Mouse (Mus musculus) midbrain, embryonic 15.5 days (tissue): ENCODE results near the gene Mrtfa. TPM values are rescaled to one million over a fixed set of nuclear protein-coding genes. Genes with fewer than 3 reads are reported as not detected.

Source experiments
- ATAC-seq: fragments of 200-750 bp; cut with Nextera tagmentation; replicated peaks from 2 replicates; pipeline ENCODE4 v1.8.0; 2017; ENCODE audit warnings: moderate TSS enrichment
- H3K27ac ChIP-seq: fragments of 300-500 bp; sonication (generic); 2 replicates; pipeline ENCODE4 v1.5.1; 2015; ENCODE audit warnings: mild to moderate bottlenecking, inconsistent platforms
- H3K27me3 ChIP-seq: fragments of 300-500 bp; sonication (generic); replicated peaks from 2 replicates; pipeline ENCODE4 v1.6.1; 2015; ENCODE audit warnings: inconsistent platforms
- H3K36me3 ChIP-seq: fragments of 300-500 bp; sonication (generic); replicated peaks from 2 replicates; pipeline ENCODE4 v1.6.1; 2015; ENCODE audit warnings: inconsistent platforms
- H3K4me1 ChIP-seq: fragments of 300-500 bp; sonication (generic); 2 replicates; pipeline ENCODE4 v1.6.1; 2015; ENCODE audit warnings: inconsistent platforms
- H3K4me2 ChIP-seq: fragments of 300-500 bp; sonication (generic); 2 replicates; pipeline ENCODE4 v1.6.1; 2015; ENCODE audit warnings: inconsistent platforms, mild to moderate bottlenecking, moderate library complexity
- H3K4me3 ChIP-seq: fragments of 300-500 bp; sonication (generic); 2 replicates; pipeline ENCODE4 v1.5.1; 2015; ENCODE audit warnings: mild to moderate bottlenecking, inconsistent platforms
- H3K9ac ChIP-seq: fragments of 300-500 bp; sonication (generic); 2 replicates; pipeline ENCODE4 v1.6.1; 2015; ENCODE audit warnings: mild to moderate bottlenecking, inconsistent platforms
- H3K9me3 ChIP-seq: fragments of 300-500 bp; sonication (generic); 2 replicates; pipeline ENCODE4 v1.6.1; 2016; ENCODE audit warnings: inconsistent platforms
- WGBS: fragments of 180-500 bp; shearing (Covaris S2); methylation state at CpG from one replicate; pipeline ENCODE4 v1.1.7; 2015; ENCODE audit warnings: mixed read lengths; 5-methylcytosine and 5-hydroxymethylcytosine counted together
- polyA plus RNA-seq: library from polyadenylated mRNA; unstranded; fragments of >200 nt; fragmentation: Nextera tagmentation; extraction: Ambion mirVana; gene quantifications from 2 replicates; pipeline ENCODE4 v1.2.1, GENCODE M21; 2015

The Mrtfa gene
- polyA plus RNA-seq, 1 experiment from 2014 or later = 34.4 TPM

GRCm38 (mm10) chr15:81192858-81193257, 2.3 kb upstream of the Mrtfa start:
- Histone ChIP-seq H3K9me3 (no peaks in the 10 kb centered on the region), H3K4me3 (no peak overlapping the region), H3K4me2 (no peak overlapping the region), H3K9ac (no peak overlapping the region), H3K27ac (no peak overlapping the region), H3K36me3 (no peaks in the 10 kb centered on the region), H3K27me3 (no peaks in the 10 kb centered on the region), H3K4me1 (peaks cover 23% of the 10 kb centered on the region)
- no peak for ATAC-seq
- WGBS = 97% methylated on average over 8 of the region's 8 CpGs

- Histone ChIP-seq H3K4me3 (no peak overlapping the region), H3K27ac (no peak overlapping the region), H3K9me3 (no peaks in the 10 kb centered on the region), H3K4me2 (no peak overlapping the region), H3K36me3 (no peaks in the 10 kb centered on the region), H3K9ac (no peak overlapping the region), H3K4me1 (peaks cover 24% of the 10 kb centered on the region), H3K27me3 (no peaks in the 10 kb centered on the region)
- 88% methylated on average over 5 of the region's 5 CpGs for WGBS
- no peak for ATAC-seq
These were observed 1.8 kb upstream of the Mrtfa start for GRCm38 (mm10) chr15:81192316-81192715.

- no peaks in the 10 kb centered on the region for H3K27me3 ChIP-seq
- 23% methylated on average over 9 of the region's 9 CpGs for WGBS
These were observed 746 bp upstream of the Mrtfa start for GRCm38 (mm10) chr15:81191303-81191702.

GRCm38 (mm10) chr15:81190011-81190629, 437 bp downstream of the Mrtfa start:
- WGBS = 0% methylated on average over 42 of the region's 46 CpGs

More at GRCm38 (mm10) chr15:81191303-81191702, 746 bp upstream of the Mrtfa start:
- H3K4me3 ChIP-seq = peak overlapping the region; percentile 58
- ATAC-seq = no peak
- peak overlapping the region; percentile 52 for H3K4me2 ChIP-seq
- H3K4me1 ChIP-seq = peaks cover 24% of the 10 kb centered on the region
- H3K9ac ChIP-seq = peak overlapping the region; percentile 44
- no peaks in the 10 kb centered on the region for H3K36me3 ChIP-seq
- H3K27ac ChIP-seq = peak overlapping the region; percentile 64
- no peaks in the 10 kb centered on the region for H3K9me3 ChIP-seq

DNA sequence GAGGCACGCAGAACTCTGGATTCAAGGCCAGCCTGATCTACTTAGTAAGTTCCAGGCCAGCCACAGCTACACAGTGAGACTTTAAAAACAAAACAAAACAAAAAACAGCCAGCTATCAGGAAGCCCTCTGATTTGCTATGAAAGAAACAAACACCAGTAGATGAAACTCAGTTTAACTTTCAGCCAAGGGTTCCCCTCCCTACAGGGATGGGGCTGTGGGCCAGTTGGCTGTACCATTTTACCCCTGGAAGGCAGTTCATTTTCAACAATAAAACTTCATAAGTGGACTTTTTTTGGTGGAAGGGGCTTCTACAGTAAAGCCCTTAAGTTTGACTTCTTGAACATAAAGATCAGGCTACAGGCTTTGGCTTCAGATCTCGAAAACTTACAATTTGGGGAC, 1.5 kb downstream of the Mrtfa start:
- ATAC-seq = no peak
- peak overlapping the region; percentile 65 for H3K9ac ChIP-seq
- H3K4me1 ChIP-seq = peaks cover 24% of the 10 kb centered on the region
- WGBS = 91% methylated on average over 2 of the region's 2 CpGs
- no peaks in the 10 kb centered on the region for H3K36me3 ChIP-seq
- no peaks in the 10 kb centered on the region for H3K9me3 ChIP-seq
- H3K4me2 ChIP-seq = peak overlapping the region; percentile 58
- H3K27ac ChIP-seq = no peak overlapping the region
- no peaks in the 10 kb centered on the region for H3K27me3 ChIP-seq
- peak overlapping the region; percentile 58 for H3K4me3 ChIP-seq

More at GRCm38 (mm10) chr15:81190011-81190629, 437 bp downstream of the Mrtfa start:
- H3K27me3 ChIP-seq = no peaks in the 10 kb centered on the region
- H3K27ac ChIP-seq = peak overlapping the region; percentile 85
- peak; percentile 80 for ATAC-seq
- no peaks in the 10 kb centered on the region for H3K36me3 ChIP-seq
- no peaks in the 10 kb centered on the region for H3K9me3 ChIP-seq
- H3K9ac ChIP-seq = peak overlapping the region; percentile 65
- peaks cover 24% of the 10 kb centered on the region for H3K4me1 ChIP-seq
- peak overlapping the region; percentile 58 for H3K4me2 ChIP-seq
- H3K4me3 ChIP-seq = peak overlapping the region; percentile 58

- H3K9ac ChIP-seq = no peak overlapping the region
- H3K4me1 ChIP-seq = peaks cover 20% of the 10 kb centered on the region
- H3K4me3 ChIP-seq = no peak overlapping the region
- no peak for ATAC-seq
- no peaks in the 10 kb centered on the region for H3K27me3 ChIP-seq
- H3K4me2 ChIP-seq = no peak overlapping the region
- H3K9me3 ChIP-seq = no peaks in the 10 kb centered on the region
- 95% methylated on average over 1 of the region's 1 CpGs for WGBS
- H3K36me3 ChIP-seq = no peaks in the 10 kb centered on the region
- no peak overlapping the region for H3K27ac ChIP-seq
These were observed 5.6 kb downstream of the Mrtfa start for GRCm38 (mm10) chr15:81184913-81185312.

DNA sequence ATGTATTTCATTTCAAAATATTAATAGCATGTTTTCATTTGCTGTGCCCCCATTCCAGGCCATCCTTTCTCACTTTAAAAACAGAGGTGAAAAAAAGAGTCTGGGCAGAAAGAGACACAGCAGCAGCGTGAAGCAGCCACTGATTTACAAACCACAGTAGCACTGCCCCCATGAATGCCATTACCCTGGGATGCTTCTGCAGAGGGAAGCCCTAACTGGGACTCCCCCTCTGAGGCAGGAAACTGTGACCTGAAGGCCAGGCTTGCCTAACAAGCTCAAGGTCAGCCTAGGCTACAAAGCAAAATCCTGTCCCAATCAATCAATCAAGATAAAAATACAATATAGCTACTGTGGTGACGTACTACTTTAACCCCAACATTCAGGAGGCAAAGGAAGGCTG, 9.3 kb downstream of the Mrtfa start:
- Histone ChIP-seq H3K4me3 (no peak overlapping the region), H3K4me2 (no peak overlapping the region), H3K27ac (no peak overlapping the region), H3K36me3 (no peaks in the 10 kb centered on the region), H3K4me1 (peaks cover 6% of the 10 kb centered on the region; the same call in 1 of the 2 replicates), H3K9ac (no peak overlapping the region), H3K9me3 (no peaks in the 10 kb centered on the region), H3K27me3 (no peaks in the 10 kb centered on the region)
- no peak for ATAC-seq
- 71% methylated on average over 2 of the region's 2 CpGs for WGBS

GRCm38 (mm10) chr15:81179523-81179922, 11.0 kb downstream of the Mrtfa start:
- peaks cover 6% of the 10 kb centered on the region; the same call in 1 of the 2 replicates for H3K4me1 ChIP-seq
- 92% methylated on average over 2 of the region's 2 CpGs for WGBS
- no peak overlapping the region for H3K9ac ChIP-seq
- no peak for ATAC-seq
- no peaks in the 10 kb centered on the region for H3K27me3 ChIP-seq
- H3K27ac ChIP-seq = no peak overlapping the region
- no peaks in the 10 kb centered on the region for H3K9me3 ChIP-seq
- no peaks in the 10 kb centered on the region for H3K36me3 ChIP-seq
- no peak overlapping the region for H3K4me2 ChIP-seq
- no peak overlapping the region for H3K4me3 ChIP-seq

GRCm38 (mm10) chr15:81178703-81179102, 11.9 kb downstream of the Mrtfa start:
- no peak for ATAC-seq
- Histone ChIP-seq H3K9me3 (no peaks in the 10 kb centered on the region), H3K9ac (no peak overlapping the region), H3K4me2 (no peak overlapping the region), H3K27me3 (no peaks in the 10 kb centered on the region), H3K27ac (no peak overlapping the region), H3K4me1 (peaks cover 6% of the 10 kb centered on the region; the same call in 1 of the 2 replicates), H3K36me3 (no peaks in the 10 kb centered on the region), H3K4me3 (no peak overlapping the region)
- WGBS = 81% methylated on average over 11 of the region's 11 CpGs

DNA sequence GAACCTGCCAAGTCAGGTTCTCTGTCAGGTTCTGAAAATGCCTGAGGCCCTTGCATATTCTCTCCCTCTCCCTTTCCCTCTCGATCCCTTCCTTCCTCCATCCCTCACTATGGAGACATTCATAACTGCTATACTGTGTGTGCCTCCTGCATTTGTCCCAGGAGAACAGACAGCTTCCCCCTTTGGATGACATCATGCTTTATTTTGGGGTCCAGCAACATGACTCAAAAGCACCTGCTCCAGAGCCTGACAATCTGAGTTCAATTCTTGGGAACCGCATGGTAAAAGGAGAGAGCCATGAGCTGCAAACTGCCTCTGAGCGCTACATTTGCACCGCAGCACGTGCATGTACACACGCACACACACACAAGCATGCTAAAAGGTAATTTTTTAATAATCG, 12.7 kb downstream of the Mrtfa start:
- Histone ChIP-seq H3K9me3 (no peaks in the 10 kb centered on the region), H3K27ac (no peak overlapping the region), H3K27me3 (no peaks in the 10 kb centered on the region), H3K4me1 (peaks cover 6% of the 10 kb centered on the region; the same call in 1 of the 2 replicates), H3K36me3 (no peaks in the 10 kb centered on the region), H3K9ac (no peak overlapping the region), H3K4me3 (no peak overlapping the region), H3K4me2 (no peak overlapping the region)
- WGBS = 92% methylated on average over 7 of the region's 7 CpGs
- no peak for ATAC-seq

DNA sequence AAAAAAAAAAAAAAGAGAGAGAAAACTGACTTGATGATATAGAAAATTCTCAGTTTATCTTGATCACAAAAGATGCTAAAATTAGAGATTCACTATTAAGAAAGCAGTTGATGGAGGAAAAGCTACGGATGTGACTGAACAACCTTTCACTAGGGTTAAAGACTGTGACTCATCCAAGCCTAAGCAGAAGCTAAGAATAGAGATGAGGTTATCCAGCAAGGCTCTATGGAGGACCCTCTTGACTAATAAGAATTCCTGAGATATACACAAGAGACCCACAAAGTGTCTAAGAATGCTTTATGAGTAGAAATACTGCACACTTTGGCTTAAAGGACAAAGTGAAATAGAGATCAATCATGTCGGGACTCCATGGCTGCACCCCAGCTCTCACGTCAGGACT, 14.9 kb downstream of the Mrtfa start:
- 92% methylated on average over 3 of the region's 3 CpGs for WGBS
- H3K4me3 ChIP-seq = no peak overlapping the region
- no peak overlapping the region for H3K4me2 ChIP-seq
- peaks cover 6% of the 10 kb centered on the region; the same call in 1 of the 2 replicates for H3K4me1 ChIP-seq
- H3K27ac ChIP-seq = no peak overlapping the region
- no peaks in the 10 kb centered on the region for H3K27me3 ChIP-seq
- H3K9ac ChIP-seq = no peak overlapping the region
- H3K36me3 ChIP-seq = no peaks in the 10 kb centered on the region
- no peak for ATAC-seq
- no peaks in the 10 kb centered on the region for H3K9me3 ChIP-seq

- Histone ChIP-seq H3K36me3 (no peaks in the 10 kb centered on the region), H3K4me1 (peaks cover 4% of the 10 kb centered on the region; the same call in 1 of the 2 replicates), H3K27me3 (no peaks in the 10 kb centered on the region), H3K9ac (no peak overlapping the region), H3K4me2 (no peak overlapping the region), H3K9me3 (no peaks in the 10 kb centered on the region), H3K27ac (no peak overlapping the region), H3K4me3 (no peak overlapping the region)
- WGBS = 83% methylated on average over 8 of the region's 8 CpGs
- no peak for ATAC-seq
These were observed 18.3 kb downstream of the Mrtfa start for GRCm38 (mm10) chr15:81172259-81172658.

GRCm38 (mm10) chr15:81168735-81169134, 21.8 kb downstream of the Mrtfa start:
- 87% methylated on average over 6 of the region's 6 CpGs for WGBS
- H3K36me3 ChIP-seq = no peaks in the 10 kb centered on the region
- no peak overlapping the region for H3K27ac ChIP-seq

More at GRCm38 (mm10) chr15:81168735-81169134, 21.8 kb downstream of the Mrtfa start:
- no peak for ATAC-seq
- Histone ChIP-seq H3K4me3 (no peak overlapping the region), H3K9me3 (no peaks in the 10 kb centered on the region), H3K4me2 (no peak overlapping the region), H3K27me3 (no peaks in the 10 kb centered on the region), H3K9ac (no peak overlapping the region), H3K4me1 (no peaks in the 10 kb centered on the region)
